9 mouse cellular contexts compared by ENCODE assay signal in the genomic region with DNA sequence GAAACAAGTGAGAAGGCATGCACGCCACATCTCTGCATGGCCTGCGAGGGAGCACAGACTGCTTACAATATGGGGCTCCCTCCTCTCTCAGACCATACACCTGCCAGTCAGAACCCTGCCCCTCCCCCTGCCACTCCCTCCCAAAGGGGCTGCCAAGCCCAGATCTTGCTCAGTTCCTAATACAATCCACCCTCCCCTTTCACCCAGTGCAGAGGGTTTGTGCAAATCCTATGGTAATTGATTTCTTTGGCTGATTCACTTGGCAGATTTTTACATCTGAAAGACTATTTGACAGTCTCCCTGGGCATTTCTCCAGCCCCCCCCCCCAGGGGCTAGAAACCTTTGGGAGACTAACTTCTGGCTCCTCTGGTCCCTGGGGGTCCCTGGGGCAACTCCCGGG. TPM values are rescaled to one million over a fixed set of nuclear protein-coding genes. Genes with fewer than 3 reads are reported as not detected.
A peak's percentile ranks its signal among the peaks of the same experiment; 100 is the strongest.
DNase-seq lines count a peak whose midpoint lies in the region; ATAC-seq lines count a peak whose summit lies in the region.
"Had no signal": no experiment of that assay in that cellular context is flagged by ENCODE, and none has a peak within 500 bp of the region (broad histone marks: within the 10 kb centered on the region; RNA-seq: fewer than 3 reads in every experiment).

No protein-coding gene starts in this region.

- no peaks in the 10 kb centered on the region for H3K9me3 ChIP-seq in embryonic facial prominence, embryonic 14.5 days (ENCODE audit: control insufficient read depth, low read length)
- H3K9me3 ChIP-seq in midbrain, embryonic 10.5 days (replicated peaks), result no peaks in the 10 kb centered on the region

- no peak overlapping the region for H3K4me2 ChIP-seq in embryonic facial prominence, embryonic 14.5 days (ENCODE audit: low read depth, low read length)

- ATAC-seq in embryonic facial prominence, embryonic 14.5 days (ENCODE audit: low read depth), result peak; percentile 76

- no peak overlapping the region for H3K27ac ChIP-seq in embryonic facial prominence, embryonic 14.5 days (replicated peaks; ENCODE audit: low read depth, low read length)
- peak overlapping the region; percentile 63; the same call in 1 of the 2 replicates for H3K27ac ChIP-seq in midbrain, embryonic 10.5 days (replicated peaks)
- H3K27ac ChIP-seq: macrophage had no signal

- WGBS in embryonic facial prominence, embryonic 14.5 days, result 28% methylated on average over 3 of the region's 3 CpGs
- 16% methylated on average over 3 of the region's 3 CpGs for WGBS in midbrain, embryonic 10.5 days

- peak; percentile 36 for DNase-seq in embryo, embryonic 10 days (ENCODE audit: low spot score)
- DNase-seq in embryo, embryonic 9.5 days (ENCODE audit: extremely low spot score), result no peak
- DNase-seq in ES-CJ7 (ENCODE audit: low read depth, low spot score), result peak; percentile 86
- peak; percentile 63 for DNase-seq in embryonic facial prominence, embryonic 14.5 days (ENCODE audit: low spot score)
- DNase-seq in midbrain, embryonic 10.5 days (ENCODE audit: low spot score), result peak; percentile 73
- DNase-seq in layer of hippocampus, adult 11-12 months (ENCODE audit: low spot score), result no peak
- no peak for DNase-seq in thymus, postnatal 36 days
- no peak for DNase-seq in heart, adult 18-20 months

- no peak overlapping the region for H3K4me3 ChIP-seq in embryonic facial prominence, embryonic 14.5 days (ENCODE audit: low read depth, low read length)
- peak overlapping the region; percentile 18; the same call in 1 of the 2 replicates for H3K4me3 ChIP-seq in midbrain, embryonic 10.5 days

- peaks cover 7% of the 10 kb centered on the region for H3K4me1 ChIP-seq in embryonic facial prominence, embryonic 14.5 days (ENCODE audit: control insufficient read depth, insufficient read depth, low read length)
- peaks cover 52% of the 10 kb centered on the region for H3K4me1 ChIP-seq in midbrain, embryonic 10.5 days

- no peaks in the 10 kb centered on the region for H3K36me3 ChIP-seq in embryonic facial prominence, embryonic 14.5 days (ENCODE audit: control insufficient read depth, insufficient read depth, low read length)
- no peaks in the 10 kb centered on the region for H3K36me3 ChIP-seq in midbrain, embryonic 10.5 days

- no peak overlapping the region for H3K9ac ChIP-seq in embryonic facial prominence, embryonic 14.5 days (ENCODE audit: low read depth, low read length)

- H3K27me3 ChIP-seq in embryonic facial prominence, embryonic 14.5 days (replicated peaks; ENCODE audit: control insufficient read depth, insufficient read depth, low read length), result no peaks in the 10 kb centered on the region; the same call in 1 of the 2 replicates
- H3K27me3 ChIP-seq in midbrain, embryonic 10.5 days (ENCODE audit: low read depth, poor library complexity, severe bottlenecking), result peaks cover 80% of the 10 kb centered on the region

RNA-seq across cellular contexts. Expression of gene Tenm4, which starts 2.1 kb away (rescaled TPM):
- 31.3 and 33.4 TPM in 2 replicates for polyA plus RNA-seq in embryonic facial prominence, embryonic 14.5 days (2014; fragmentation: Nextera tagmentation; extraction: Ambion mirVana)
- 26.5 and 27.4 TPM in 2 replicates for polyA plus RNA-seq in midbrain, embryonic 10.5 days (2016; fragmentation: Nextera tagmentation; extraction: Ambion mirVana)
- 1 to 10 TPM; 1.2 to 2.2 TPM for total RNA-seq in heart, adult 18-20 months (2021)

Comparison
In these comparisons a context has a peak if more than half of its experiments do, and no peak if none do; other contexts are left out.
1. DNase-seq: peak in embryo, embryonic 10 days (single experiment), ES-CJ7 (single experiment), embryonic facial prominence, embryonic 14.5 days (single experiment) and midbrain, embryonic 10.5 days (single experiment); none in embryo, embryonic 9.5 days (single experiment), layer of hippocampus, adult 11-12 months (single experiment), thymus, postnatal 36 days (0 of 2) and heart, adult 18-20 months (0 of 2).